Mouse (Mus musculus) heart, postnatal 14 days (tissue): ENCODE measurements at regions not wholly inside any gene's neighbourhood (a gene's known extent, or its start where the extent isn't known, plus 50 kb on each side); places are given as distances from the start of the nearest gene placed in this dataset.
A peak's percentile ranks its signal among the peaks of the same experiment; 100 is the strongest.

Source experiments
- DNase-seq, 2 experiments: peaks; one replicate each; pipeline ENCODE4 v3.0.0; 2021 to 2022
- intact Hi-C: fragments of 180-260 bp; cut with DNase I; formaldehyde crosslinking; loops from one replicate; pipeline ENCODE4 v1.15.1; 2025

DNA sequence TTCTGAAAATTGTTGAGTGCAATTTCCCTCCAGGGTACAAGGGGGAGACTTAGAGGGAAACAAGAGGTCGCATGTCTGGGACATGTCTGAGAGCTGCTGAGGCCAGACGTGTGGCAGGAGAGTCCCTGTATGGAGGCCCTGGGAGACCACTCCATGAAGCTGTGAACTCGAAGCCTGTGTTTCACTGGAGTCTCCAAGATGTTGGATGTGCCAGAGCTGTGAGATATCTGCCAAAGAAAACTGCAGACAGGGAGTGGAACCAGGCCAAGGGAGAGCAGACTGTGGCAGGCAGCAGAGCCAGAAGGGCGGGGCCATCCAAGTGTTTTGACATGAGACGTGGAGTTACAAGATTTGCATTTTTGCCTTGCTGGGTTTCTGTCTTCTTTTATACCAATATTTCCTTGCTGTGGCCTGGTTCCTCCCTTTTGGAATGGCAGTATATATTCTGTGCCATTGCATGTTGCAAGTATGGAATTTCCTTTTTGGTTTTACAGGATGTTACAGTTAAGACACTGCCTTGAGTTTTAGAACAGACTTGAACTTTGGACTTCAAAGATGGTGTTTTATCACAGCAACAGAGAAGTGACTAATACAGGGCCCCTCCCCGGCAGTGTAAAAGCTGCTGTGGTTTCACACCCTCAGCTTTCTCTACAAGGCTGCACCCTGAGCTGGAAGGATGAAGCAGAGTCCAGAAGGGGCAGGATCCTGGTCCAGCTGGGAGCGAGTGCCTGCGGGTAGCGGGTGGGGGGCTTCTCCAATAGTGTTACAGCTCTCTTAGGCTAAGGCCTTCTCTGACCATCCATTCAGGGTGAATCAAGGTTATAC is 85.0 kb upstream of the Prok2 start:
- intact Hi-C loops = no loop called here
- DNase-seq = peak; percentile 77 to 86

- no peak for DNase-seq
- intact Hi-C loops = loop anchor here (2.0 to 10.0 kb wide), 6 partner anchors 97 to 1072 kb away; partner anchors contain the start of gene Rybp
These were observed 78.7 kb upstream of the Prok2 start for GRCm38 (mm10) chr6:99804905-99805245.

- peak; percentile 90 to 94 for DNase-seq
- intact Hi-C loops = loop anchor here (2.0 to 10.0 kb wide), 4 partner anchors 347 to 1073 kb away; partner anchors contain the start of gene Rybp
These were observed 78.1 kb upstream of the Prok2 start for GRCm38 (mm10) chr6:99803983-99804904.

- DNase-seq = no peak
- intact Hi-C loops = loop anchor here (5.0 to 10.0 kb wide), 3 partner anchors 484 to 1076 kb away; partner anchors contain the start of gene Rybp
These were observed 74.7 kb upstream of the Prok2 start for GRCm38 (mm10) chr6:99800919-99801318.

GRCm38 (mm10) chr6:99800324-99800723 is 74.1 kb upstream of the Prok2 start:
- intact Hi-C loops = loop anchor here (5.0 to 10.0 kb wide), 3 partner anchors 484 to 1077 kb away; partner anchors contain the start of gene Rybp

GRCm38 (mm10) chr6:99796390-99796789 is 70.2 kb upstream of the Prok2 start:
- no peak for DNase-seq
- intact Hi-C loops = no loop called here

More at GRCm38 (mm10) chr6:99800324-99800723, 74.1 kb upstream of the Prok2 start:
- DNase-seq = no peak

DNA sequence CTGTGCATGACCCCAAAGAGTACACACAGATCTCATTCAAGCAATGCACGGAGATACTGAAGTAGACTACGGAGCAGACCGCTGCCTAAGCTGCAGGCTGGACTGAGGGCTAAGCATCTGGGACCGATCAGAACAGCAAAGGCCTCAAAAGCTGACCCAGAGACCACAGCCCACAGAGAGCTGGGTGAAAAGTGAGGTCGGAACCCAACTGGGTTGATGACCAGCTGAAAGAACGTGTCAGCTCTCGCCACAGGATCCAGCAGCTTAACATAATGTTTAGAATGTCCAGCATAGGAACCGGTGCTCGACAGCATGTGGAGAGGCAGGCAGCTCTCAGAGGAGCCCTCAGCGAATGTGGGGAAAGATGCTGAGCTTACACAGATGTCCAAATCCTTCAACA is 67.4 kb upstream of the Prok2 start:
- intact Hi-C loops = no loop called here
- DNase-seq = no peak

DNA sequence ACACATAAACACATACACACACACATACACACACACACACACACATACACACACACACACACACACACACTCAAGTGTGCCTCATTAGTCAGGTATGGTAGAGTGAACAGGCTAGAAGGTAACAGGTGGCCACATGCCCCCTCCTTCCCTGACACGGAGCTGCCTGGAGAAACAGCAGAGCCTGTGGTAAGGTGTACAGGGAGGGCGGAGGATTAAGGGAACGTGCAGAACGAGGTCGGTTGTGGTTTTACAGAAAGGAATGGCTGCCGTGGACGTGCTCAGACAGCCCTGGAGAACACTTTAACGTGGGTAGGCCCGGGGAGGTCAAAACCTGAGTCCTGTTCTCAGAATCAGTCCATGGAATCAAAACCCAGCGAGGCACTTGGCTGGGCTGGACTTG is 66.2 kb upstream of the Prok2 start:
- intact Hi-C loops = no loop called here
- no peak for DNase-seq

GRCm38 (mm10) chr6:99786977-99787376 is 60.8 kb upstream of the Prok2 start:
- intact Hi-C loops = no loop called here
- no peak for DNase-seq

DNA sequence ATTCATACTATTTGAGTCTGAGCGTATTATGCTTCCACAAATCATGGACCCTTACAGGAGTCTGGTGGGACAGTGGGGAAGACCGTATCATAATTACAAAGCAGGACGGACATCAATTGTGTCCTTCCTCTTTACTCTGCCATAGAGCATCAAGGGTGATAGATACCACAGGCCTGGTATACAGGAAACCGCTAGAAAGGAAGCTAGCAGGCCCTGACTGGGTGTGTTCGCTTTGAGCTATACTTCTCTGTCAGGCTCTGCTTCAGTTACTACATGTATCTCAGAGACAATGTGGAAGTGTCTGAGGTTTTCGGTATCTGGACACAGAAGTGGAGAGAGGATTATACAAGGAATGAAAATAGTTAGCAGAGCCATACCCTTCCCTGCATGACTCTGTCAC is 59.0 kb upstream of the Prok2 start:
- no peak for DNase-seq
- intact Hi-C loops = no loop called here

DNA sequence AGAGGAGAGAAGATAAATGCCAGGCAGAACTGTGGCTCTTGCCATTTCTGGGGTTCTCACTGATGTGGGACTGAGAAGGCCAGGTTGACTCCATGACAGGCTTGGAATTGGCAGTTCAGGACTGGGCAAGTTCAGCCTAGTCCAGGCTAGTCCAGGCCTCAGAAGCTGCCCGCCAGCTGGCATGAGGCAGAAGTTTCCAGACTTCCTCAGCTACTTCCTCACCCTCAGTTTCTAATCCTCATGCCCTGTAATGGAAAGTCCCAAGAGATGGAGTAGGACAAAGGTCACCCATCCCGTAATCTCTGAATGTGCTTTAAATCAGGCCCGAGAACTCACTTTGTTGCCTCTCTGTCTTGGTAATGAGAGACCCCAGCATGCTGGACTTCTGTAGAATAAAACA is 58.6 kb upstream of the Prok2 start:
- DNase-seq = no peak
- intact Hi-C loops = loop anchor here (5.0 kb wide), 1 partner anchor 118 kb away; the partner anchor contains the start of genes Eif4e3 and Gm20696

DNA sequence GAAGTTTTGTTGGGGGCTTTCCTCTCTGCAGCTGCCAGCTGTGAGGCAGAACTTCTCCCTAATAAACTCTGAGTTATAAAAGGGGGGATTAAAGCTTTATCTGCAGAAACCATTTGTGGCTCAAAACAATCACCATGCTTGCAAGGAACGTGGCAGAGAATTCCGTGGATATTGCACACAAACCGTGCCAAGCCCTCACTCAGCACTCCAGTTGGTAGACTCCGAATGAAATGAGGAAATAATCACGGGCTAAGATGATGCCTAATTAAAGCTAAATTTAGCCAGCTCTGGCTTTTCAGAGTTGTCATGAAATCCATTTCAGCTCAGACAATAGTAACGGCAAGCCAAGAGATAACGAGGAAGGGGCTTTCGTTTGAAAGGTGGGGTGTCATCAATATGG is 58.1 kb upstream of the Prok2 start:
- intact Hi-C loops = loop anchor here (5.0 kb wide), 1 partner anchor 117 kb away; the partner anchor contains the start of genes Eif4e3 and Gm20696
- no peak for DNase-seq

- intact Hi-C loops = loop anchor here (5.0 kb wide), 1 partner anchor 116 kb away; the partner anchor contains the start of genes Eif4e3 and Gm20696
- DNase-seq = no peak
These were observed 56.8 kb upstream of the Prok2 start for GRCm38 (mm10) chr6:99782996-99783395.
